Mouse (Mus musculus) lung, postnatal 0 days (tissue): ENCODE results near the gene Meis2. TPM values are rescaled to one million over a fixed set of nuclear protein-coding genes. Genes with fewer than 3 reads are reported as not detected.

Source experiments
- ATAC-seq: fragments of 200-750 bp; cut with Nextera tagmentation; 2 replicates; pipeline ENCODE4 v1.8.0; 2017; ENCODE audit warnings: moderate library complexity
- DNase-seq: peaks from one replicate; pipeline ENCODE4 v3.0.0-alpha.2; 2016; ENCODE audit warnings: low spot score
- H3K27ac ChIP-seq: fragments of 300-500 bp; sonication (generic); 2 replicates; pipeline ENCODE4 v1.5.1; 2014; ENCODE audit warnings: antibody characterized with exemption, mild to moderate bottlenecking, low read length, mixed read lengths
- H3K27me3 ChIP-seq: fragments of 300-500 bp; sonication (generic); replicated peaks from 2 replicates; pipeline ENCODE4 v1.6.1; 2014; ENCODE audit warnings: low read length, mixed read lengths; ENCODE audit not compliant: insufficient read depth
- H3K36me3 ChIP-seq: fragments of 300-500 bp; sonication (generic); 2 replicates; pipeline ENCODE4 v1.6.1; 2014; ENCODE audit warnings: low read length, mixed read lengths; ENCODE audit not compliant: insufficient read depth
- H3K4me1 ChIP-seq: fragments of 300-500 bp; sonication (generic); 2 replicates; pipeline ENCODE4 v1.6.1; 2014; ENCODE audit warnings: antibody characterized with exemption, low read depth, low read length, mixed read lengths; ENCODE audit not compliant: insufficient read depth
- H3K4me2 ChIP-seq: fragments of 300-500 bp; sonication (generic); replicated peaks from 2 replicates; pipeline ENCODE4 v1.6.1; 2014; ENCODE audit warnings: low read depth, mild to moderate bottlenecking, low read length, moderate library complexity, mixed read lengths
- H3K4me3 ChIP-seq: fragments of 300-500 bp; sonication (generic); 2 replicates; pipeline ENCODE4 v1.5.1; 2014; ENCODE audit warnings: low read depth, low read length
- H3K9ac ChIP-seq: fragments of 300-500 bp; sonication (generic); replicated peaks from 2 replicates; pipeline ENCODE4 v1.6.1; 2014; ENCODE audit warnings: low read depth, mild to moderate bottlenecking
- H3K9me3 ChIP-seq: fragments of 300-500 bp; sonication (generic); 2 replicates; pipeline ENCODE4 v1.6.1; 2016; ENCODE audit warnings: low read length, mixed read lengths
- CTCF ChIP-seq: IDR thresholded peaks from 2 replicates; pipeline ENCODE4 v1.5.1; 2016; ENCODE audit warnings: antibody characterized with exemption, mild to moderate bottlenecking
- EP300 ChIP-seq: IDR thresholded peaks from 2 replicates; pipeline ENCODE4 v1.6.1; 2016; ENCODE audit warnings: antibody characterized with exemption, mild to moderate bottlenecking, control low read depth
- WGBS: fragments of 180-500 bp; shearing (Covaris S2); extraction: QIAGEN DNeasy Blood & Tissue Kit; methylation state at CpG from one replicate; pipeline ENCODE4 v1.1.7; 2014; 5-methylcytosine and 5-hydroxymethylcytosine counted together
- polyA plus RNA-seq: library from polyadenylated mRNA; unstranded; fragments of >200 nt; fragmentation: Nextera tagmentation; extraction: Ambion mirVana; gene quantifications from 2 replicates; pipeline ENCODE4 v1.2.1, GENCODE M21; 2015

Gene Meis2
- polyA plus RNA-seq, 1 experiment from 2014 or later: 12.0 TPM

GRCm38 (mm10) chr2:115890030-115890429, 175.6 kb downstream of the Meis2 start:
- ATAC-seq: no peak
- WGBS: 73% methylated on average over 3 of the region's 3 CpGs

GRCm38 (mm10) chr2:115889212-115889611, 176.4 kb downstream of the Meis2 start:
- Histone ChIP-seq H3K9ac (no peak overlapping the region), H3K36me3 (no peaks in the 10 kb centered on the region), H3K27me3 (no peaks in the 10 kb centered on the region), H3K4me1 (peaks cover 12% of the 10 kb centered on the region; the same call in 1 of the 2 replicates), H3K4me2 (no peak overlapping the region), H3K9me3 (no peaks in the 10 kb centered on the region), H3K4me3 (no peak overlapping the region), H3K27ac (no peak overlapping the region)
- TF ChIP-seq EP300 (no peak), CTCF (no peak)
- DNase-seq: no peak
- no peak for ATAC-seq
- 92% methylated on average over 4 of the region's 4 CpGs for WGBS

More at GRCm38 (mm10) chr2:115890030-115890429, 175.6 kb downstream of the Meis2 start:
- no peak for TF ChIP-seq CTCF
- no peak for TF ChIP-seq EP300
- H3K9me3 ChIP-seq: no peaks in the 10 kb centered on the region
- H3K4me1 ChIP-seq: peaks cover 12% of the 10 kb centered on the region; the same call in 1 of the 2 replicates
- H3K4me2 ChIP-seq: no peak overlapping the region
- no peaks in the 10 kb centered on the region for H3K36me3 ChIP-seq
- no peaks in the 10 kb centered on the region for H3K27me3 ChIP-seq
- no peak overlapping the region for H3K9ac ChIP-seq
- H3K27ac ChIP-seq: no peak overlapping the region
- H3K4me3 ChIP-seq: no peak overlapping the region
- no peak for DNase-seq

- Histone ChIP-seq H3K4me2 (0 out of 2 replicates have a peak overlapping the region, but pooled peaks have one; percentile 14), H3K36me3 (no peaks in the 10 kb centered on the region), H3K27me3 (no peaks in the 10 kb centered on the region), H3K4me1 (peaks cover 12% of the 10 kb centered on the region; the same call in 1 of the 2 replicates), H3K27ac (no peak overlapping the region), H3K9ac (no peak overlapping the region), H3K9me3 (no peaks in the 10 kb centered on the region), H3K4me3 (no peak overlapping the region)
- TF ChIP-seq CTCF: no peak
- TF ChIP-seq EP300: no peak
- 31% methylated on average over 5 of the region's 5 CpGs for WGBS
- DNase-seq (peak; percentile 57), ATAC-seq (peak; percentile 17; the same call in 1 of the 2 replicates)
Observed at GRCm38 (mm10) chr2:115888336-115889077, 177.1 kb downstream of the Meis2 start.

GRCm38 (mm10) chr2:115887631-115888030, 178.0 kb downstream of the Meis2 start:
- no peak for DNase-seq
- H3K27me3 ChIP-seq: no peaks in the 10 kb centered on the region
- H3K4me3 ChIP-seq: no peak overlapping the region
- no peak overlapping the region for H3K9ac ChIP-seq
- H3K27ac ChIP-seq: no peak overlapping the region
- 75% methylated on average over 1 of the region's 1 CpGs for WGBS
- H3K4me1 ChIP-seq: peaks cover 12% of the 10 kb centered on the region; the same call in 1 of the 2 replicates
- TF ChIP-seq CTCF (no peak), EP300 (no peak)
- H3K36me3 ChIP-seq: no peaks in the 10 kb centered on the region
- no peak for ATAC-seq
- no peak overlapping the region for H3K4me2 ChIP-seq
- no peaks in the 10 kb centered on the region for H3K9me3 ChIP-seq

GRCm38 (mm10) chr2:115884184-115884583, 181.5 kb downstream of the Meis2 start:
- peaks cover 13% of the 10 kb centered on the region; the same call in 1 of the 2 replicates for H3K4me1 ChIP-seq
- H3K36me3 ChIP-seq: no peaks in the 10 kb centered on the region
- ATAC-seq (no peak), DNase-seq (no peak)
- H3K9me3 ChIP-seq: no peaks in the 10 kb centered on the region
- no peak overlapping the region for H3K9ac ChIP-seq
- no peak overlapping the region for H3K27ac ChIP-seq
- no peak overlapping the region for H3K4me3 ChIP-seq
- 59% methylated on average over 9 of the region's 9 CpGs for WGBS
- no peaks in the 10 kb centered on the region for H3K27me3 ChIP-seq
- H3K4me2 ChIP-seq: no peak overlapping the region
- TF ChIP-seq CTCF (no peak), EP300 (no peak)

- Histone ChIP-seq H3K9me3 (no peaks in the 10 kb centered on the region), H3K27ac (no peak overlapping the region), H3K36me3 (no peaks in the 10 kb centered on the region), H3K9ac (no peak overlapping the region), H3K4me2 (no peak overlapping the region), H3K27me3 (no peaks in the 10 kb centered on the region), H3K4me1 (peaks cover 6% of the 10 kb centered on the region; the same call in 1 of the 2 replicates), H3K4me3 (no peak overlapping the region)
- TF ChIP-seq EP300 (no peak), CTCF (no peak)
- WGBS: 64% methylated on average over 10 of the region's 10 CpGs
- DNase-seq: no peak
- ATAC-seq: no peak
Observed at GRCm38 (mm10) chr2:115883520-115883919, 182.1 kb downstream of the Meis2 start.
